Mouse (Mus musculus) ES-E14 (cell line): ENCODE results near the gene Bcl9.

Experiments
- CHD2 ChIP-seq: IDR thresholded peaks from 2 replicates; pipeline ENCODE4 v1.6.1; 2014; ENCODE audit warnings: mild to moderate bottlenecking, low read depth, low read length, inconsistent platforms
- HCFC1 ChIP-seq: IDR thresholded peaks from 2 replicates; pipeline ENCODE4 v1.6.1; 2012; ENCODE audit warnings: low read length, inconsistent platforms, borderline replicate concordance; ENCODE audit not compliant: insufficient read depth
- ZC3H11A ChIP-seq: IDR thresholded peaks from 2 replicates; pipeline ENCODE4 v1.6.1; 2012; ENCODE audit warnings: low read depth, mild to moderate bottlenecking, inconsistent platforms, low read length, borderline replicate concordance
- ZNF384 ChIP-seq: IDR thresholded peaks from 2 replicates; pipeline ENCODE4 v1.6.1; 2012; ENCODE audit warnings: low read depth, low read length, inconsistent platforms

DNA sequence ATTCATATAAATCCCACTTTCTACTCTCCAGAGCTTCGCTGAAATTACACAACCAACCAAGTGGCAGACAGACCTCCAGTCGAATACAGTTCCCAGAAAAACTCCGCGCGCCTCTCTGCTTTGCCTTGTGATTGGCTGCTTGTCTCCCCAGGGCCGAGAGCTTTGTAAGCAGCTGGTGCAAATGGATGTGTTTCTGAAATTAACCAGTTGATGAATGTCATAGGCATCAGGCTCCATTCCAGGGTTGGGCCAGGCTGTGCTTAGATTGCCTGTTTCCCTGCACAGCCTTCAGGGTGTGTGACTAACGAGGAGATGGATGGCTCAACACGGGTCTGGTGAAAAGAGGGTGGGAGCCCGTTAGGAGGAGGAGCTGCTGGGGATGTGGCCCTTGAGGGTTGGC, 36.9 kb upstream of the Bcl9 start:
- TF ChIP-seq ZC3H11A (no peak), CHD2 (no peak), ZNF384 (no peak), HCFC1 (no peak)
